Mouse (Mus musculus) midbrain, embryonic 11.5 days (tissue): ENCODE data around the gene 4930550C14Rik. TPM values are rescaled to one million over a fixed set of nuclear protein-coding genes. Genes with fewer than 3 reads are reported as not detected.
A peak's percentile ranks its signal among the peaks of the same experiment; 100 is the strongest.

Experiments used
- ATAC-seq: fragments of 200-750 bp; cut with Nextera tagmentation; 2 replicates; pipeline ENCODE4 v1.8.0; 2017; ENCODE audit warnings: moderate TSS enrichment, moderate library complexity; ENCODE audit not compliant: low FRiP score
- DNase-seq: peaks from one replicate; pipeline ENCODE4 v3.0.0; 2015; ENCODE audit warnings: low spot score; ENCODE audit errors: missing footprints
- H3K27ac ChIP-seq: fragments of 300-500 bp; sonication (generic); 2 replicates; pipeline ENCODE4 v1.5.1; 2014; ENCODE audit warnings: low read depth, low read length
- H3K27me3 ChIP-seq: fragments of 300-500 bp; sonication (generic); 2 replicates; pipeline ENCODE4 v1.6.1; 2014; ENCODE audit warnings: mild to moderate bottlenecking, low read length, moderate library complexity, mixed read lengths; ENCODE audit not compliant: control insufficient read depth, insufficient read depth
- H3K36me3 ChIP-seq: fragments of 300-500 bp; sonication (generic); 2 replicates; pipeline ENCODE4 v1.6.1; 2014; ENCODE audit warnings: mild to moderate bottlenecking, low read length, moderate library complexity, mixed read lengths; ENCODE audit not compliant: control insufficient read depth, insufficient read depth
- H3K4me1 ChIP-seq: fragments of 300-500 bp; sonication (generic); 2 replicates; pipeline ENCODE4 v1.6.1; 2014; ENCODE audit warnings: low read length; ENCODE audit not compliant: control insufficient read depth, insufficient read depth
- H3K4me2 ChIP-seq: fragments of 300-500 bp; sonication (generic); 2 replicates; pipeline ENCODE4 v1.6.1; 2014; ENCODE audit warnings: mild to moderate bottlenecking, moderate library complexity
- H3K4me3 ChIP-seq: fragments of 300-500 bp; sonication (generic); 2 replicates; pipeline ENCODE4 v1.5.1; 2014; ENCODE audit warnings: low read depth, low read length
- H3K9ac ChIP-seq: fragments of 300-500 bp; sonication (generic); 2 replicates; pipeline ENCODE4 v1.6.1; 2014; ENCODE audit warnings: low read length
- H3K9me3 ChIP-seq: fragments of 300-500 bp; sonication (generic); 2 replicates; pipeline ENCODE4 v1.6.1; 2016; ENCODE audit warnings: low read length; ENCODE audit not compliant: control insufficient read depth
- WGBS: fragments of 180-500 bp; shearing (Covaris S2); extraction: QIAGEN DNeasy Blood & Tissue Kit; methylation state at CpG from one replicate; pipeline ENCODE4 v1.1.7; 2014; 5-methylcytosine and 5-hydroxymethylcytosine counted together
- polyA plus RNA-seq: library from polyadenylated mRNA; unstranded; fragments of >200 nt; fragmentation: Nextera tagmentation; extraction: Ambion mirVana; gene quantifications from 2 replicates; pipeline ENCODE4 v1.2.1, GENCODE M21; 2014

The 4930550C14Rik gene
- 0.30 and 0.34 TPM in 2 replicates for polyA plus RNA-seq

DNA sequence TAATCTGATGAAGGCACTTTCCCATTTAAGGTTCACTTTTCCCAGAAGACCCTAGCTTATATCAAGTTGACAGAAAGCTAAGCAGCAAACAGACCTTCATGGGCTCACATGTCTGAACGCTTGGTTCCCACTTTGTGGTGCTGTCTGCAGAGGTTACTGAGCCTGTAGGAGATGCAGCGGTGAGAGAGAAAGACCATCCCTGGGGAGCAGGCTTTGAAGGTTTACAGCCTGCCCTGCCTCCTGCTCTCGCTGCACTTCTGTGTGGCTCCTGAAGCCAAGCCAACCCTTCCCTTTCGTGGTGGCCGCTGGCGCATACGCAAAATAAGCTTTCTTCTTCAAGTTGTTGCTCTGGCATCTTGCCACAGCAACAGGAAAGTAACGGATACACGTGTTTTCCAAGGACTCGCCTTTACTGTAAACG is at the start of gene 4930550C14Rik:
Gene 4930550C14Rik, plus strand, starts transcription at position 35 of the 421 bp plus-strand sequence.
- no peaks in the 10 kb centered on the region for H3K27me3 ChIP-seq
- H3K4me3 ChIP-seq: no peak within 1 kb of the TSS
- WGBS: 30% methylated on average over 11 of the region's 11 CpGs
- H3K4me1 ChIP-seq: peaks cover 6% of the 10 kb centered on the region; the same call in 1 of the 2 replicates
- H3K36me3 ChIP-seq: no peaks in the 10 kb centered on the region
- ATAC-seq (no peak), DNase-seq (peak; percentile 80)
- H3K9ac ChIP-seq: no peak within 1 kb of the TSS
- no peaks in the 10 kb centered on the region for H3K9me3 ChIP-seq
- no peak within 1 kb of the TSS for H3K27ac ChIP-seq
- H3K4me2 ChIP-seq: no peak within 1 kb of the TSS

DNA sequence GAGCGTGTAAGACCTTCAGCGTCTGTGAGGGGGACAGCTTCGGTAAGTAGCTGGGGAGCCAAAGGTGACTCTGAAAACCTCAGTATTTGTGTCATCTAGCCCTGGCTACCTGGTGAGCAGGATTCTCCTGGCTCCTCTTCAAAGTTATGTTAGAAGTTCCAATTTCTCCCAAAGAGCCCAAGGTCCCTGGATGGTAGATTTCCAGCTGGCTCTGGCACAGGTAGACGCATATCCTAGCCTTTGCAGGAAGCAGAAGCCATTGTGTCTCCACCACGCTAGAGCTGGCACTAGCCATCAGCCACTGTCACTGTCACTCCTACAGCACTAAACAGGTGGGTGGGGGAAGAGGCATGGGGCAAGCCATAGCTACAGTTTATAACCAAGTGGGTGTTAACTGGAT is 49.0 kb upstream of the 4930550C14Rik start:
- ATAC-seq: no peak
- WGBS: 87% methylated on average over 5 of the region's 5 CpGs

DNA sequence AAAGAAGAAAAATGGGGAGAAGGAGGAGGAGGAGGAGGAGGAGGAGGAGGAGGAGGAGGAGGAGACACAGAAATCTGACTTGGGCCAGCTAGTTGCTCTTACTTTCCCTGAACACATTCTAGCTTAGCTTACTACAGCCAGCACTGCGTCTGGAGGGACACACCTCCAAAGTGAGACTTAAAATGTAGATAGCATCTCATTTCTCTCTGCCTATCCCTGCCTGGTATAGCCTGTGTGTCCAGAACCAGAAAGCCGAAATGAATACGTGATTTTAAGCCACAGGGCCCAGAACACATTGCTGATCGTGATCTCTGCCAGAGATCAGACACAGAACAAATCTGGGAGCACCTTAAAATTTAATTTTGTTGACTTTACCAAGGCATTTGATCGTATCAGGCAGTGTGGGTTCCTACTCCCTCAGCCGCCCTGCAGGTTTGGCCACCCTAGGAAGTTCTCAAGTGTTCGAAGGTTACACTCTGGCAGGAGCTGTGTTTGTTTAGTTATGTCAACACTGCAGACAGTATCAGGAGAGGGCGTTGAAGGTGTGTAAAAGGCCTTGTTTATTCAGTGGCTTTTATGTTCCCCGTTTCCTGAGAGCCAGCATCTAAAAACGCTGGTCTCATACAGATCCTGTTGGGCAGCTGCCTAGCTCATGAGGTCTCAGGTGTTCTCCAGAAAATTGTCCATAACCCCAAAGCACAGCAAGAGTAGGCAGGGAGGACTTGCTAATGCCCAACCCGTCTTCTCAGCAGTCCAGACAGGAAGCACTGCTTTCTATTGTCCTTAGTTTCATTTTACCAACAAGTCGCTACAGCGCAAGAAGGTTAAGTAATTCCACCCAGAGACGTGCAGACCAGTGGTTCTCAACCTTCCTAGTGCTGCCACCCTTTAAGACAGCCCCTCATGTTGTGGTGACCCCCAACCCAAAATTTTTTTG is 45.6 kb upstream of the 4930550C14Rik start:
- H3K4me2 ChIP-seq: no peak overlapping the region
- no peaks in the 10 kb centered on the region for H3K27me3 ChIP-seq
- H3K27ac ChIP-seq: no peak overlapping the region
- H3K4me1 ChIP-seq: no peaks in the 10 kb centered on the region
- ATAC-seq (no peak), DNase-seq (no peak)
- H3K4me3 ChIP-seq: no peak overlapping the region
- WGBS: 70% methylated on average over 14 of the region's 14 CpGs
- H3K36me3 ChIP-seq: no peaks in the 10 kb centered on the region
- no peaks in the 10 kb centered on the region for H3K9me3 ChIP-seq
- H3K9ac ChIP-seq: no peak overlapping the region

More for the DNA sequence above, 49.0 kb upstream of the 4930550C14Rik start:
- Histone ChIP-seq H3K27ac (no peak overlapping the region), H3K4me1 (no peaks in the 10 kb centered on the region), H3K4me2 (no peak overlapping the region), H3K9ac (no peak overlapping the region), H3K36me3 (no peaks in the 10 kb centered on the region), H3K9me3 (no peaks in the 10 kb centered on the region), H3K4me3 (no peak overlapping the region), H3K27me3 (no peaks in the 10 kb centered on the region)
- no peak for DNase-seq

DNA sequence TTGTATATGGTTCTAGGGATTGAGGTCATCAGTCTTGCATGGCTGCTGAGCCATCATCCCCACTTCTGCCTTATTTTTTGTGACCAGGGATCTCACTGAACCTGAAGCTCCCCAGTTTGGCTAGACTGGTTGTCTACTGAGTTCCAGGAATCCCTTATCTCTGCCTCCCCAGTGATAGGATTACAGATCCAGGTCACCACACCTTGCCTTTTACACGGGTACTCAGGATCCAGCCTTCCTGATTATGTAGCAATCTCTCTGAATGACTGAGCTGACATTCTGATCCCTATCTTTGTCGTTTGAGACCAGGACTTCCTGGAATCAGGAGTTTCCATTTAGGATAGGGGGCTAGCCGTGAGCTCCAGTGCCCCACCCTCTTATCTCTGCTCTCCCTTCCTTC is 30.8 kb upstream of the 4930550C14Rik start:
- DNase-seq (no peak), ATAC-seq (no peak)
- no peak overlapping the region for H3K27ac ChIP-seq
- H3K9ac ChIP-seq: no peak overlapping the region
- H3K36me3 ChIP-seq: no peaks in the 10 kb centered on the region
- 82% methylated on average over 3 of the region's 3 CpGs for WGBS
- no peaks in the 10 kb centered on the region for H3K9me3 ChIP-seq
- no peak overlapping the region for H3K4me3 ChIP-seq
- no peak overlapping the region for H3K4me2 ChIP-seq
- H3K4me1 ChIP-seq: no peaks in the 10 kb centered on the region
- H3K27me3 ChIP-seq: no peaks in the 10 kb centered on the region

DNA sequence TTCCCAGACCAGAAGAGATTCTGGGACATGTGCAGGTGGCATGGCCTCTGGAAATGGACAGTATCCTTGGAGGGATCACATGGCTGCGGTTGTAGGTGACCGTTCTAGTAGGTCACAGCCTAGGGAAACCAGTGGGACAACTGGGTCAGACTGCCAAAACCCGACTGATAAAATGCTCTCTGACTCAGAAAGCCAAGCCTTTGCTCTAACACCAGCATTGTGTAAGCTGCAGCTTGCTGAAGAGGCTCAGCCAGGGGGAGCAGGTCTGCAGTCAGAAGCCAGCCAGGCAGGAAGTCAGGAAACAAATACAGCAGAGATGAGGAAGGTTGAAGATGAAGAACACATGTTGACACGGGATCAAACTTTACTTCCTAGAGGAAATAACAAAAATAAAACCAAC is 26.2 kb upstream of the 4930550C14Rik start:
- no peaks in the 10 kb centered on the region for H3K27me3 ChIP-seq
- 79% methylated on average over 4 of the region's 4 CpGs for WGBS
- DNase-seq (no peak), ATAC-seq (no peak)
- H3K36me3 ChIP-seq: no peaks in the 10 kb centered on the region
- no peaks in the 10 kb centered on the region for H3K9me3 ChIP-seq
- no peak overlapping the region for H3K9ac ChIP-seq
- H3K4me1 ChIP-seq: no peaks in the 10 kb centered on the region
- no peak overlapping the region for H3K4me2 ChIP-seq
- H3K4me3 ChIP-seq: no peak overlapping the region
- H3K27ac ChIP-seq: no peak overlapping the region

DNA sequence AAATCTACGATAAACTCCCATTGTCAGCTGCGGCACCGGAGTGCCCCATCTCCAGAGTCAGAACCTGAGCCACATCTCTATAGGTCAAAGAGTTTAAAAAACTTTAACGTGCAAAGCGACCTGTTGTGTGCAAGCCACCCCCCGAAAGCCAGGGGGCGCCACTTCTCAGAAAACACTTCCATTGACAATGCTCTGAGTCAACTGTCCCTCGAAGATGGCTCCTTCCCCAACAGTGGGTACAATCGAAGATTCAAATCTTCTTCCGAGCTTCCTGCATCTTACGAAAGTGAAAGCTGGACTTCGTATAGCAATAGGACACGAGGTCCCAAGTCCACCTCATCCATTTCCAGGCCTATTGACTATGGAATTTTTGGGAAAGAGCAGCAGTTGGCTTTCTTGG is 25.3 kb upstream of the 4930550C14Rik start:
- Histone ChIP-seq H3K9me3 (no peaks in the 10 kb centered on the region), H3K9ac (no peak overlapping the region), H3K4me2 (no peak overlapping the region), H3K27ac (no peak overlapping the region), H3K4me3 (no peak overlapping the region), H3K27me3 (no peaks in the 10 kb centered on the region), H3K36me3 (no peaks in the 10 kb centered on the region), H3K4me1 (no peaks in the 10 kb centered on the region)
- 84% methylated on average over 13 of the region's 13 CpGs for WGBS
- ATAC-seq (no peak), DNase-seq (no peak)

DNA sequence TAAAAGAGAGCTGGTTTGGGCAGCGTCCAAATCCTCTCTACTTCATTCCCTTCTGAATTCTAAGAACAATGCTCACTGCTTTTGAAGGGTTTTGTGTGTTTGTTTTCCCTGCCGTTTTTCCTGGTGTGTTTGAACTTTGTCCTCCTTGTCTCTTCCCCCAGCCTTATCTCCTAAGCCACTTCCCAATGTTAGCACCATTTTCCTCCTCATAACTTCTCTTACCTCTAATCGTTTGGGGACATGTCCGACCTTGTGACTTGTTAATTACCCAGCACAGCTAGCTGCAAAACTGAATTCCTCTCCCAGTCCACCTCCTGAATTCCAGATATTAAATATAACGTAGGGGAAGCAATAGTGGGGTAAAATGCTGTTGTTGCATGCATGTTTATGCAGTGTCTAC is 24.5 kb upstream of the 4930550C14Rik start:
- Histone ChIP-seq H3K36me3 (no peaks in the 10 kb centered on the region), H3K4me1 (no peaks in the 10 kb centered on the region), H3K9me3 (no peaks in the 10 kb centered on the region), H3K4me2 (no peak overlapping the region), H3K27me3 (no peaks in the 10 kb centered on the region), H3K4me3 (no peak overlapping the region), H3K27ac (no peak overlapping the region), H3K9ac (no peak overlapping the region)
- ATAC-seq: no peak
- DNase-seq: no peak
- 71% methylated on average over 5 of the region's 5 CpGs for WGBS

DNA sequence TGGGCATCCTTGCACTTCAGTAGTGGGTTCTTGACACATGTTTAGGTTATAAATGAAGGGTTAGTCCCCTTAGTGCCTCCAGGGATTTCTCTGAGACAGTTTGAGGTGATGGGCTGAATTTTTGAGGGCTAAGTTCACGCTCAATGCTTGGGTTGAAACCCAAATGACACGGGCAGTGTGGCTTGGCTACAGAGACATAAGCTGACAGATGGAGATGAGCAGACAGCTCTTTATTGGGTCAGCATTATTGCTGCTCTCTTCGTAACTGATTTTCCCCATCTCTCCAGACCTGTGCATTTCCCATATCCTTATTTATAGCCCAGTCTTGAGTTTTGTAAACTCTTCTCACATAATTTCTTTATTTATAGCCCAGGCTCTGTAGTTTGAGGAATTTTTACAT is 24.0 kb upstream of the 4930550C14Rik start:
- WGBS: 84% methylated on average over 3 of the region's 3 CpGs
- no peaks in the 10 kb centered on the region for H3K36me3 ChIP-seq
- no peaks in the 10 kb centered on the region for H3K4me1 ChIP-seq
- no peaks in the 10 kb centered on the region for H3K27me3 ChIP-seq
- no peak overlapping the region for H3K4me2 ChIP-seq
- no peak overlapping the region for H3K9ac ChIP-seq
- no peaks in the 10 kb centered on the region for H3K9me3 ChIP-seq
- no peak for DNase-seq
- H3K4me3 ChIP-seq: no peak overlapping the region
- ATAC-seq: no peak
- H3K27ac ChIP-seq: no peak overlapping the region

DNA sequence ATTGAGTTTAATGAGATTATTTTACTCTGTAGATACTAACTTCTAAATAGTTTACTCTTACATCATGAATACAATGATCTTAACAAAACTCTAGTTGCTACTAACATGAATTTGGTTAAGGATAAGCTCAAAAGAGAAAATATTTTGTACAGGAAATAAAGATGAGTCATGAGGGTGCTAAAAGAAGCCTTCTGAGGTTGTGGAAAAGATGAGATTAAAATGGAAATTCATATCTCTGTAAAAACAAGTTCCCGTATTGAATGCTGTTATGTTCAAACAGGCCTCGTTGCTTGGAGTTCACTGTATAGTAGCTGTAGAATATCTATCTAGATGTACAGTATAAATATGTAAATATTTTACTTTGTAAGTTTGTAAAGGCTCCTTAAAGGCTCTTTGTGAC is 21.5 kb upstream of the 4930550C14Rik start:
- no peaks in the 10 kb centered on the region for H3K9me3 ChIP-seq
- H3K4me2 ChIP-seq: no peak overlapping the region
- H3K27me3 ChIP-seq: no peaks in the 10 kb centered on the region
- DNase-seq (no peak), ATAC-seq (no peak)
- WGBS: 93% methylated on average over 2 of the region's 2 CpGs
- H3K36me3 ChIP-seq: no peaks in the 10 kb centered on the region
- H3K9ac ChIP-seq: no peak overlapping the region
- no peak overlapping the region for H3K27ac ChIP-seq
- H3K4me1 ChIP-seq: 0 out of 2 replicates have a peak, but pooled peaks cover 5% of the 10 kb centered on the region
- no peak overlapping the region for H3K4me3 ChIP-seq
